Mouse (Mus musculus) monocyte, adult 5-6 weeks (primary cell): ENCODE results near the gene Psma3. TPM values are rescaled to one million over a fixed set of nuclear protein-coding genes. Genes with fewer than 3 reads are reported as not detected.
"Not testable (repeated sequence)": the region's sequence is repeated elsewhere in the genome, so short reads cannot be mapped to it uniquely, and the experiment has no call there.

Experiments used
- ATAC-seq: fragments of 153-309, 156-312 bp; replicated peaks from 2 replicates; pipeline ENCODE4 v1.8.0; 2017; ENCODE audit warnings: mild to moderate bottlenecking; ENCODE audit not compliant: low TSS enrichment, insufficient number of reproducible peaks, severe bottlenecking, poor library complexity, low FRiP score
- total RNA-seq: library from RNA; stranded (forward); fragments of 200-1000, 200-491, 200-594 nt; gene quantifications from 3 replicates; pipeline ENCODE4 v1.2.3, GENCODE M21; 2017

Psma3 gene
- total RNA-seq, 1 experiment from 2014 or later = 305 TPM

GRCm38 (mm10) chr12:70997225-70997624 lies 22.8 kb downstream of the Psma3 start:
- ATAC-seq = no peak

DNA sequence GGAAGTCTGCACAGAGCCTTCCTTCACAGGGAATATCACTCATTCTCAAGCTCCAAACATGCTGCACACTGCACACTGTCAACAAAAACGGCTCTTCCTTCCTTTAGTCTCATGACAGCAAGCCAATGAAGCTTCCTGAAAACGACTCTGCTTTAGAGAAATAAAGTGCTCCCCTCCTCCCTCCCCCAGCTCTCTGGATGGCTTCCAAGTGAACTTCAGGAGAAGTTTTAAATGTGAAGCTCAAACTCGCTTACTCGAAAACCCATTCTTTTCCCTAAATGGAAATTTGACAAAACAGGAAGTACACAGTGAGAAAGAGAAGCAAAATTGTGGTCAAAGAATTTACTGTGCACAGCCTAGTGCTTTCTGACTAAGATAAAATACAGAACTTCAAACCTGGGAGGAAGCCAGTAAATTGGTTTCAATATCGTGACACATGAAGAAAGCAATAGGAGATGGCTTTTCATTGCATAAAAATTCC lies 25.0 kb downstream of the Psma3 start:
- peak; percentile 89 for ATAC-seq

DNA sequence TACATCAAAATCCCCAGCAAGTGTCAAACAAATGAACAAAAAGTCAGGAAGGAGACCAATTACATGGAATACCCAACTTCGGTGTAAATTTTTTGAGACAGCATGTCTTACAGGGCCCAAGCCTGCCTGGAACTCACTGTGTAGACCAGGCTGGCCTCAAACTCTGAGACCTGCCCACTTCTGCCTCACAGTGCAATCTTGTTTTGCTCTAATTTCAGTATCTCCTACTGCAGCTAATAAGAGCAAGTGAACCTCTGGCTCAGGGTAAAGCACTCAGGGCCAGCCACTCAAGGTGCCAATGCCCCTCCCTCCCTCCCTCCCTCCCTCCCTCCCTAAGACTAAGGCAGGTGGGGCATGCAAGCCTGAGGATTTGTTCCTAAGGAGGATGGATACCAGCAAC lies 25.9 kb downstream of the Psma3 start:
- no peak for ATAC-seq

- no peak for ATAC-seq
Measured at GRCm38 (mm10) chr12:71001456-71001855, 27.0 kb downstream of the Psma3 start.

- no peak for ATAC-seq
Measured at GRCm38 (mm10) chr12:71003760-71004426, 29.5 kb downstream of the Psma3 start.

DNA sequence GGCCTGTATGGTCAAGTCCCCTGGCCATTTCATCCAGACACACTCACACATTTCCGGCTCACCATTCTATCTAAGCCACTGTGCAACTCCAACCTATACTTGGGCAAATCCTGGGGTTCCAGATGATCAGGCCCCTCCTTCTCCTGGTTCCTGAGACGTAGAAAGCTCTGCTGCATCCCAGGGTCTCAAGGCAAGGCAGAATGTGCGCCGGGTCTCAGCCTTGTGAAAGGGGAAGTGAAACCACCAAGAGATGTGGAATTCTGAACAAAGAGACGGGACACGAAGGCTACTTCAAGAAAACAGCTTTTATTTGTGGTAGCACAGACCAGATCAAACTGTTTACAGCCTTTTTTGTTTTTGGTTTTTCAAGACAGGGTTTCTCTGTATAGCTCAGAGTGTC lies 31.7 kb downstream of the Psma3 start:
- no peak for ATAC-seq

- no peak for ATAC-seq
Measured at GRCm38 (mm10) chr12:71006901-71007300, 32.5 kb downstream of the Psma3 start.

DNA sequence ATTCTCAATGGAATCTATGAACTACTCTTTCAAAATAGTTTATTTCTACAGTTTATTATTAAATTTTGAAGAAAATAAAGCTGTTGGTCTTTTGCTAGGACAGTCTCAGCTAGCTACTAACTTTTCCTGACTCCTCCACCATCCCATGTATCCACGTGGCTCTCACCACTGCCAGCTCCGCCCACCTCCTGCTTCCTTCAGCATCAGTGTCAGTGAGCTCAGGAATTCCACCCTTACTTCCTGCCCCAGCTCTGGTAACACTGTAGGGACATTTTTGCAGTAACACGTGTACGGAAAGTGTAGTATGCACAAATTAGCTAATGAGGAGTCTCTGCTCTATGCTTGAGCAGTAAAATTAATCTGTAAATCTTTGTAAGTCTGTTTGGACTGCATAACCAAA lies 35.3 kb downstream of the Psma3 start:
- no peak for ATAC-seq

DNA sequence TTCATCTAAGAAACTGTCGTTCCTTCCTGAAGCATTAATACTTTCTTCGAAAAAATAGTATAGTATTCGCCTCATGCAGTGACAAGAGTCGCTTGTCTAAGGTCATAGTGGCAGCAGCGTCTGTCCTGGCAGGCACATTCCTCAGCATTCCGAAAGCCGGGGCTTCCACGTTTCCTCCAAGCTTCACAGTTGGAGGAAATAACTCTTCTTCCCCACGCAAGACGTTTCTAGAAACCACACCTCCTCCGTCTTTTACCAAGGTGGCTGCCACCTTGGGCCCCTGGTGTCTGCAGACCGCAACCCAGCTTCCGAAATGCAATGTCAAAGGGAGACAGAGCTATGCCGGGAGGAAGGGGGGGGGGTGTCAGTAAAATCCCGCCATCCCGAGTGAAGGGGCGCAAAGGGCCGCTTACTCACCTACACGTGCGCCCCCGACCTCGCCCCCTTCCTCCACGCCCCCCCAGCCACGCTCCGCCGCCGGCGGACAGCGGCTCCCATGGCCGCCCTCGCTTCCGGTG lies 40.5 kb downstream of the Psma3 start:
- peak; percentile 16; the same call in 1 of the 2 replicates for ATAC-seq

GRCm38 (mm10) chr12:71015363-71016210 lies 41.2 kb downstream of the Psma3 start, which contains the start of gene Arid4a:
Gene Arid4a (plus strand): TSS chr12:71015990.
- ATAC-seq = peak; percentile 97

DNA sequence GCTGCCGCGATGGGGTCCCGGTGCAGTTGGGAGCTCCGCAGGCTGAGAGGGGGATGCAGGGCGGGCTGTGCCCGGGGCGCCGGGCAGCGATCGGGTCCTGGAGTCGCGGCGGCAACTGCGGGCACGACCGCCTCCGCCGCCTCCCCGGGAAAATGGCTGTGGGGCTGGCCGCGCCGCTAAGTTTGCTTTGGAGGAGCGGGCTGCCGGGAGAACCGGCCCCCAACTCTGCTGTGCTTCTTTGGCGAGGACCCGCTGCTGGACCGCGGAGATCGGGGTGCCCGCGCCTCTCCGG lies 41.7 kb downstream of the Psma3 start:
- ATAC-seq = no peak

DNA sequence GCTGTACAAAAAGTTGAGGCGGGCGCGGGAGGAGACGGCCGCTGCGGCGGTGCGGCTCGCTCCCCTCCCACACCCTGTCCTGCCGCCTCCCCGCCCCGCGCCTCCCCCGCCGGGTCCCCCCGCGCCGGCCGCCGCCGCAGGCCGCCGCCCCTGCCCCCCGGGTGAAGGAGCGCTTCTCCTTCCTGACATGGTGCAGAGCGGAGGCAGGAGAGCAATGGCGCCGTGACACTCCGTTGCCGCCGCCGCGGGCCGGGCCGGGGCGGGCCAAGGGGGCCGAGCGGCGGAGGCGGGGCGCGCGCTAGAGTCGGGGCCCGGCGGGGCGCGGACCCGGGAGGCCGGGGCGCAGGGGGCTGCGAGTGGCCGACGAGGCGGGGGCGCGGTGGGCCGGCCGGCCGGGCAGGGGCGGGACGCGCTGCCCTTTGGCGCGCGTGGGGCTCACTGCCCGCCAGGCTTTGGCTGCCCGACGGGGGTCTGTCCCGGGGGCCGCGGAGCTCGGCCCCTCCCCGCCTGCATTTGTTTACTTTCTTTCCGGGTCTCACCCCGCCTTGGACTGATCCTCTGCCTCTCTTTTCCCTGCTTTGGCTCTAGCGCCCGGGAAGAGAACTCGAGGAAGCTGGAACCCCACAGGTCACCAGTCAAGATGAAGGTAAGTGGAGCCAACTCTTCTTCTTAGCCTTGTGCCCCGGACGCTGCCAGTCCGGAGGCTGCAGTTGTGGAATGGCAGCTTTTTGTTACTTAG lies 42.3 kb downstream of the Psma3 start:
- ATAC-seq = no peak

DNA sequence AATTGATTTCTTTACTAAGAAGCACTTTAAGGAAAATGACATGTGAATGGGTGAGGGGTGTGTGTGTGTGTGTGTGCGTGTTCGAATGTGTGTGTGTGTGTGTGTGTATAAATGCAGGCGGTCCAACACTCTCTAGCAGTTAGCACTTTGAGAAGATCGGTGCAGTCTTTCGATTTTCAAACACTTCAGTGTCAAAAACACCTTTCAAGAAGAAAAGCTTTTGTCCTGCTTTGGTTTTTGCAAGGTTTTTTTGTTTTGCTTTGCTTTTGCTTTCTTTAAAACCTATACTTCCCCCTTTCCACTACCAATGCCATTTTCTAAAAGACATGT lies 42.8 kb downstream of the Psma3 start:
- ATAC-seq = no peak

- ATAC-seq = no peak
Measured at GRCm38 (mm10) chr12:71017827-71018226, 43.4 kb downstream of the Psma3 start.

DNA sequence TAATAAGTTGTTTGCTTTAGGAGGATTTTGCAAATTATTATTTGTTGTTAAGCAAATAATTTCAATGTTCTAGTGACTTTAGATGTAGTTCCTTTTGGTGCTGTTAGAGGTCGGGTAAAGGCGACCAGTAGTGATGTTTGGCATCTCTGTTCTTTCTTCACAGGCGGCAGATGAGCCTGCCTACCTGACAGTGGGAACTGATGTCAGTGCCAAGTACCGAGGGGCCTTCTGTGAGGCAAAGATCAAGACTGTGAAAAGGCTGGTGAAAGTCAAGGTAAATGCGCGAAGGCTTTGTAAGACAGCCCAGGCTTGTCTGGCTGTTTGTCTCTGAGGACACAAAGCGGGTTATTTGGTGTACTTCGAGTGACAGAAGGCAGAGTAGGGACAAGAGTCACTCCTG lies 44.8 kb downstream of the Psma3 start:
- no peak for ATAC-seq

DNA sequence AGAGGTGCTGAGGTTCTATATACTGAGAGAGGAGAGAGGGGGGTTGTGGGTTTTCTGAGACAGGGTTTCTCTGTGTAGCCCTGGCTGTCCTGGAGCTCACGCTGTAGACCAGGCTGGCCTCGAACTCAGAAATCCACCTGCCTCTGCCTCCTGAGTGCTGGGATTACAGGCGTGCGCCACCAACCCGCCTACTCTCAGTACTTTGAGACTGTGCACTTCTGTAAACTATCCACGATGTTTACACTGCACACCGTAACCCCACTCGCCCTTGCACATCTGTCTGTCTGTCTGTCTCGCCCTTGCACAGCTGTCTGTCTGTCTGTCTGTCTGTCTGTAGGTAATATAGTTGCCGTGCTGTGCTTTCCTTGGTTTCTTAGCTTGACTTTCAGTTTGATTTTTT lies 50.0 kb downstream of the Psma3 start:
- ATAC-seq = no peak

DNA sequence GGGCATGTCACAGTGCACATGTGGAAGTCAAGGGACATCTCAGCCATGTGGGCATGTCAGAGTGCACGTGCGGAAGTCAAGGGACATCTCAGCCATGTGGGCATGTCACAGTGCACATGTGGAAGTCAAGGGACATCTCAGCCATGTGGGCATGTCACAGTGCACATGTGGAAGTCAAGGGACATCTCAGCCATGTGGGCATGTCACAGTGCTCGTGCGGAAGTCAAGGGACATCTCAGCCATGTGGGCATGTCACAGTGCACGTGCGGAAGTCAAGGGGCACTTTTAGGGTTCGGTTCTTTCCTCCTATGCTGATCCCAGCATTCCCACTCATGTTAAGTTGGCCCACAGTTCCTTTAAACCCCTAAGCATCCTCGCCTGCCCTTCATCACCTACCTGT lies 53.8 kb downstream of the Psma3 start:
- ATAC-seq = not testable (repeated sequence)

DNA sequence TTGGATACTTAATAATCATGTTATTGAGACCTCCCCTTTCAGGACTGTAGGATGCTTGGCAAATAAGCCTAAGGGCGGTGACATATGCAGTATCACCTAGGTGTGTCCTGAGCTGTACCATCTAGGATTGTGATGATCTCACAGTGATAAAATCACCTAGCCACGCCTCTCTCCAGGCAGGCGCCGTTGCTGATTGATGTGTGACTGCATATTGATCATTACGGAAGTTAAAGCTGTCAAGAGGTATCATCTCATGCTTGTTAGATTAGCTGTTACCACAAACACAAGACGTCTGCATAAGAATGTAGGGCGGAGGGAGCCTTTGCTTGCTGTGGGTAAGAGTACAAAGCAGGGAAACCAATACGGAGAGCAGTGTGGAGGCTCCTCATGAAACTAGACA lies 55.8 kb downstream of the Psma3 start:
- no peak for ATAC-seq

- ATAC-seq = no peak
Measured at GRCm38 (mm10) chr12:71030722-71031121, 56.3 kb downstream of the Psma3 start.
